Mouse (Mus musculus) lung, postnatal 0 days (tissue): ENCODE data around the gene Rsph1.

ENCODE experiments used
- CTCF ChIP-seq: IDR thresholded peaks from 2 replicates; pipeline ENCODE4 v1.5.1; 2016; ENCODE audit warnings: antibody characterized with exemption, mild to moderate bottlenecking
- EP300 ChIP-seq: IDR thresholded peaks from 2 replicates; pipeline ENCODE4 v1.6.1; 2016; ENCODE audit warnings: antibody characterized with exemption, mild to moderate bottlenecking, control low read depth

DNA sequence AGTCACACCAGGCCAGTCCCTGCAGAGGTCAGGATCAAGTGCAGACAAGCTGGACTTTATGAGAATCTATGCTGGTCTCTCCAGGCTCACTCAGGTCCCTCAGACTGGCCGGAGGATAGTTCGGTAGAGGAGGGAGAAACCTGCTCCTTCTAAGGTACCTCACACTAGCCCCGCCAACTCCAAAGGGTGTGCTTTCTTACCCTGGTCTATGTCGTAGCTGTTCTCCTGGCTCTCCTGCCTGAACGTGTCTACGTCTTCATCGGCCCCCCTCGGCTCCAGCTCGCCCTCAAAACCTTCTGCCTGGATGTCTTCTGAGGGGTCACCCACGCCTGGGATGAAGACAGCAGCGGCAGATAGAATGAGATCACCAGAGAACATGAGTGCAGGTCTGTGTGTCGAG, 19.3 kb downstream of the Rsph1 start:
- TF ChIP-seq CTCF (no peak), EP300 (no peak)
